Mouse (Mus musculus): Measurements from ENCODE around the gene Cilp. TPM values are rescaled to one million over a fixed set of nuclear protein-coding genes. Genes with fewer than 3 reads are reported as not detected.

Cilp gene
- polyA plus RNA-seq, 1 experiment: 0.29 TPM

DNA sequence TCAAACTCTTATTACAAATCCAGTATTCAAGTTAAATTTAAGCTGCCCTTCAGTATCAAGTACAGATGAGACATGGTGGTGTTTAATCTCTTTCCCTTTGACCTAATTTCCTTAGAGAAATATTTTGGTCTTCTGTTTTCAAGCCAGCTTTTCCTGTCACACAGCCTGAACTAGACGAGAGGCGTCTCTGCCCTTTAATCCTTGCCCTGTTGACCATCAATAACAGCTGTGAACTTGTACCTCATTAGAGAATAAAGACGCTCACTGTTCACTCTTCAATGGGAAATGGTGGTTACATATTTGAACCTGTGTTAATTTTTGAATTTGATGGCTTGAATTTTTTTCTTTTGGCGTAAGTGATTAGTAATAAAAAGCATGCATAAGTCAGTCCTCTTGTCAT, 39.3 kb downstream of the Cilp start:
- H3K27me3 ChIP-seq (ENCODE audit: control insufficient read depth, insufficient read depth, insufficient read length): no peaks in the 10 kb centered on the region
- no peak overlapping the region for H3K4me3 ChIP-seq

GRCm38 (mm10) chr9:65306672-65307071, 41.7 kb downstream of the Cilp start:
- Histone ChIP-seq H3ac (ENCODE audit: control insufficient read depth, insufficient read length) (no peak overlapping the region), H3K4me3 (no peak overlapping the region)
- TF ChIP-seq MYOD1 (IDR thresholded peaks at IDR 0.05; ENCODE audit: control insufficient read depth in 1 of 3, insufficient read length in 2 of 3, low read depth in 2 of 3) (no peak), TCF3 (IDR thresholded peaks at IDR 0.05; ENCODE audit: insufficient read length, low read depth) (no peak), MAX (IDR thresholded peaks at IDR 0.05; ENCODE audit: low read depth) (no peak), POLR2AphosphoS2 (IDR thresholded peaks at IDR 0.05; ENCODE audit: insufficient read length, low read depth) (no peak), CEBPB (IDR thresholded peaks at IDR 0.05; ENCODE audit: insufficient read depth, poor library complexity, severe bottlenecking) (no peak), POLR2A (IDR thresholded peaks at IDR 0.05; ENCODE audit: insufficient read length, low read depth) (no peak), SRF (IDR thresholded peaks at IDR 0.05; ENCODE audit: control insufficient read depth, insufficient read length, low read depth) (no peak), E2F4 (IDR thresholded peaks at IDR 0.05; ENCODE audit: insufficient read depth) (no peak), USF1 (IDR thresholded peaks at IDR 0.05; ENCODE audit: low read depth) (no peak), REST (IDR thresholded peaks at IDR 0.05; ENCODE audit: insufficient read depth, insufficient read length) (no peak), TCF12 (IDR thresholded peaks at IDR 0.05; ENCODE audit: insufficient read depth, poor library complexity, severe bottlenecking) (no peak), MYOG (IDR thresholded peaks at IDR 0.05; ENCODE audit: control insufficient read depth in 1 of 3, insufficient read depth in 1 of 3, insufficient read length in 2 of 3, low read depth in 2 of 3) (no peak)

More for the DNA sequence above, 39.3 kb downstream of the Cilp start:
- Histone ChIP-seq H3K79me2 (ENCODE audit: control insufficient read depth, insufficient read depth) (no peaks in the 10 kb centered on the region), H3K4me2 (ENCODE audit: low read depth) (no peak overlapping the region), H3K36me3 (ENCODE audit: control insufficient read depth, insufficient read depth) (peaks cover 48% of the 10 kb centered on the region), H3ac (ENCODE audit: control insufficient read depth, insufficient read length) (no peak overlapping the region)
- TF ChIP-seq POLR2A (IDR thresholded peaks at IDR 0.05; ENCODE audit: insufficient read length, low read depth) (no peak), MYOD1 (IDR thresholded peaks at IDR 0.05; ENCODE audit: control insufficient read depth in 1 of 3, insufficient read length in 2 of 3, low read depth in 2 of 3) (no peak), TCF12 (IDR thresholded peaks at IDR 0.05; ENCODE audit: insufficient read depth, poor library complexity, severe bottlenecking) (no peak), SRF (IDR thresholded peaks at IDR 0.05; ENCODE audit: control insufficient read depth, insufficient read length, low read depth) (no peak), POLR2AphosphoS2 (IDR thresholded peaks at IDR 0.05; ENCODE audit: insufficient read length, low read depth) (no peak), REST (IDR thresholded peaks at IDR 0.05; ENCODE audit: insufficient read depth, insufficient read length) (no peak), USF1 (IDR thresholded peaks at IDR 0.05; ENCODE audit: low read depth) (no peak), MYOG (IDR thresholded peaks at IDR 0.05; ENCODE audit: control insufficient read depth in 1 of 3, insufficient read depth in 1 of 3, insufficient read length in 2 of 3, low read depth in 2 of 3) (no peak), E2F4 (IDR thresholded peaks at IDR 0.05; ENCODE audit: insufficient read depth) (no peak), CEBPB (IDR thresholded peaks at IDR 0.05; ENCODE audit: insufficient read depth, poor library complexity, severe bottlenecking) (no peak), MAX (IDR thresholded peaks at IDR 0.05; ENCODE audit: low read depth) (no peak), TCF3 (IDR thresholded peaks at IDR 0.05; ENCODE audit: insufficient read length, low read depth) (no peak)

GRCm38 (mm10) chr9:65308011-65308410, 43.0 kb downstream of the Cilp start:
- Histone ChIP-seq H3K4me3 (no peak overlapping the region), H3K27me3 (ENCODE audit: control insufficient read depth, insufficient read depth, insufficient read length) (no peaks in the 10 kb centered on the region), H3ac (ENCODE audit: control insufficient read depth, insufficient read length) (no peak overlapping the region), H3K79me2 (ENCODE audit: control insufficient read depth, insufficient read depth) (no peaks in the 10 kb centered on the region), H3K36me3 (ENCODE audit: control insufficient read depth, insufficient read depth) (peaks cover 28% of the 10 kb centered on the region), H3K4me2 (ENCODE audit: low read depth) (no peak overlapping the region)
- TF ChIP-seq E2F4 (IDR thresholded peaks at IDR 0.05; ENCODE audit: insufficient read depth) (no peak), TCF12 (IDR thresholded peaks at IDR 0.05; ENCODE audit: insufficient read depth, poor library complexity, severe bottlenecking) (no peak), POLR2AphosphoS2 (IDR thresholded peaks at IDR 0.05; ENCODE audit: insufficient read length, low read depth) (no peak), REST (IDR thresholded peaks at IDR 0.05; ENCODE audit: insufficient read depth, insufficient read length) (no peak), MYOD1 (IDR thresholded peaks at IDR 0.05; ENCODE audit: control insufficient read depth in 1 of 3, insufficient read length in 2 of 3, low read depth in 2 of 3) (no peak), TCF3 (IDR thresholded peaks at IDR 0.05; ENCODE audit: insufficient read length, low read depth) (no peak), MAX (IDR thresholded peaks at IDR 0.05; ENCODE audit: low read depth) (no peak), SRF (IDR thresholded peaks at IDR 0.05; ENCODE audit: control insufficient read depth, insufficient read length, low read depth) (no peak), CEBPB (IDR thresholded peaks at IDR 0.05; ENCODE audit: insufficient read depth, poor library complexity, severe bottlenecking) (no peak), MYOG (IDR thresholded peaks at IDR 0.05; ENCODE audit: control insufficient read depth in 1 of 3, insufficient read depth in 1 of 3, insufficient read length in 2 of 3, low read depth in 2 of 3) (no peak), POLR2A (IDR thresholded peaks at IDR 0.05; ENCODE audit: insufficient read length, low read depth) (no peak), USF1 (IDR thresholded peaks at IDR 0.05; ENCODE audit: low read depth) (no peak)

More at GRCm38 (mm10) chr9:65306672-65307071, 41.7 kb downstream of the Cilp start:
- H3K4me2 ChIP-seq (ENCODE audit: low read depth): no peak overlapping the region
- H3K36me3 ChIP-seq (ENCODE audit: control insufficient read depth, insufficient read depth): peaks cover 42% of the 10 kb centered on the region
- H3K27me3 ChIP-seq (ENCODE audit: control insufficient read depth, insufficient read depth, insufficient read length): no peaks in the 10 kb centered on the region
- no peaks in the 10 kb centered on the region for H3K79me2 ChIP-seq (ENCODE audit: control insufficient read depth, insufficient read depth)

DNA sequence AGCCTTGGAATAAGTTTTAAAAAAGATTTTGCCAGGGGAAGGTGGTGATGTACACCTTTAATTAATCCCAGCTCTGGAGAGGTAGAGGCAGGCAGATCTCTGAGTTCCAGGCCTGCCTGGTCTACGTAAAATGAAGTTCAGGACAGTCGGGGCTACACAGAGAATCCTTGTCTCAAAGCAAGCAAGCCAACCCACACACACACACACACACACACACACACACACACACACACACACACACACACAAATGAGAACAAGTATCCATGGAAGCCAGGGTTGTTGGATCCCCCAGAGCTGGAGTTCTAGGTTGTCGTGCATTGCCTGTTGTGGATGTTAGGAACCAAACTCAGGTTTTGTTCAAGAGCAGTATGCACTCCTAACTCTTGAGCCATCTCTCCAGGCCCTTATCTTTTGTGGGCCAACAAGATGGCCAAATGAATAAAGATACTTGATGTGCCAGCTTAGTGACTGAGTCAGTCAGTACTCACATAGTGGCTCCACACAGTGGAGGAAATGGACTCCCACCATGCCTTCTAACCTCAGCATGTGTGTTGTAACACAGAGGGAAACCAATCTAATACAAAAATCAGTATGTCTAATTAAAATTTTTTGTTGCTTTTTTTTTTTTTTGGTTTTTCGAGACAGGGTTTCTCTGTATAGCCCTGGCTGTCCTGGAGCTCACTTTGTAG, 47.8 kb downstream of the Cilp start:
- H3K27me3 ChIP-seq (ENCODE audit: control insufficient read depth, insufficient read depth, insufficient read length): no peaks in the 10 kb centered on the region
- H3K36me3 ChIP-seq (ENCODE audit: control insufficient read depth, insufficient read depth): peaks cover 18% of the 10 kb centered on the region
- TF ChIP-seq TCF3 (IDR thresholded peaks at IDR 0.05; ENCODE audit: insufficient read length, low read depth) (no peak), CEBPB (IDR thresholded peaks at IDR 0.05; ENCODE audit: insufficient read depth, poor library complexity, severe bottlenecking) (no peak), MAX (IDR thresholded peaks at IDR 0.05; ENCODE audit: low read depth) (no peak), REST (IDR thresholded peaks at IDR 0.05; ENCODE audit: insufficient read depth, insufficient read length) (no peak)
- H3K4me2 ChIP-seq (ENCODE audit: low read depth): no peak overlapping the region
- no peaks in the 10 kb centered on the region for H3K79me2 ChIP-seq (ENCODE audit: control insufficient read depth, insufficient read depth)
- H3K4me3 ChIP-seq: no peak overlapping the region
- no peak overlapping the region for H3ac ChIP-seq (ENCODE audit: control insufficient read depth, insufficient read length)

Data from myocyte (in vitro differentiated cells).